Mouse (Mus musculus): ENCODE measurements around the gene Adcy10.

DNA sequence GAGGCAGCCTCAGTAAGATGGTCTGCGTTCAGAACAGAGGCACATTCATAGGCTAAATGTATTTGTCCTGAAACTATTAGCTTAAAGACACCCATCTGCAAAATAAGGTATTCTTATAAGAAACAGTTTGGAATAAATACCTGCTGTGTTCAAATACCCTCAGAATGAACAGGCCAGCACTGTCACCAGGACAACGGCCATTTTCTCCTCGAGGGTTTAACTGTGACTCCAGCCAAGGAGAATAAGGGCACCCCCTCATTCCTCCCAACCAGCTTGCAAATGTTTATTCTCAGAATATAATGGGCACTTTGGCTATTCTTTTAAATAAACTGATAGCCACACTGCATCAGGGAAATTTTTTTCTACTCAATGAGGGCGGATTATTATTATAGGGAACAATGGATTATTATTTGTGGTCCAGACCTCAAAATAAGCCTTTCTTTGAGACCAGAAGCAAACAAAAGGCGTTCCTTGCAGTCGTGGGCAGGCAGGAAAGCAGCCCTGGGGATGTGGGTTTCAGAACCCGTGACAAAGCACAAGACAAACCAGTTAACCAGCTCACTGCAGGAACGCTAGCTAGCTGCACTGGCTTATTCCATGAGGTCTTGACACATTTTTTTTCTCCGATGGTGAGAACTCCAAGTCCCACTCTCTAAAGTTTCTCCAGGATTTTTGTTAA lies 125.5 kb downstream of the Adcy10 start:
- no peak for TF ChIP-seq POLR2A (IDR thresholded peaks at IDR 0.05; ENCODE audit: low read depth, low read length)
- TF ChIP-seq CTCF (IDR thresholded peaks at IDR 0.05; ENCODE audit: borderline replicate concordance, insufficient read depth, low read length), result no peak

All from embryonic fibroblast, embryonic 13.5 days (primary cell).